Mouse (Mus musculus) olfactory bulb, adult 2 months (tissue): ENCODE measurements at regions not wholly inside any gene's neighbourhood (a gene's known extent, or its start where the extent isn't known, plus 50 kb on each side); places are given as distances from the start of the nearest gene placed in this dataset.

ENCODE experiments used
- CTCF ChIP-seq: fragments of 200-500 bp; IDR thresholded peaks from 2 replicates; pipeline ENCODE4 v1.5.1; 2012; ENCODE audit warnings: low read depth, mild to moderate bottlenecking, low read length, moderate library complexity; ENCODE audit not compliant: insufficient read depth
- POLR2A ChIP-seq: fragments of 200-500 bp; IDR thresholded peaks from 2 replicates; pipeline ENCODE4 v1.6.1; 2012; ENCODE audit warnings: mild to moderate bottlenecking, low read depth, low read length, moderate library complexity; ENCODE audit not compliant: insufficient read depth

DNA sequence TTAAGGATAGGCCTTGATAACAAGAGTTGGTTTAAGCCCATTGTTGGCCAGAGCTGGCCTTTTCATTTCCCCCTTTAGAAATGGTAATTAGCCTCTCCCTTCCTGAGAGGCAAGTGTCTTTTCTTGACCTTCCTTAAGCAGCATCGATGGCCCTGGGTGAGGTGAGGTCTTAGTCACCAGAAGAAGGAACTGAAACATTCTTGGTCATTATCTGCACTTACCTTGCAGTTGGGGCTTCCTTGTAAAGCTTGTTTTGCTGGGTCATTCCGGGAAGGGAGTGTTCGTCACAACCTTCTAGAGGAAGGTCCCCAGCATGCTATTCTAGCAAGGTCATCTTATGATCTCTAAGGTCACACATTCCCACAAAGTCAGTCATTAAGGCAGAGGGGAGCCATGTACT is 322.6 kb upstream of the Meis1 start:
- TF ChIP-seq POLR2A (no peak), CTCF (no peak)
